Mouse (Mus musculus) MEL (cell line): ENCODE data around the gene Parp16. TPM values are rescaled to one million over a fixed set of nuclear protein-coding genes. Genes with fewer than 3 reads are reported as not detected.
A peak's percentile ranks its signal among the peaks of the same experiment; 100 is the strongest.
"Not testable (repeated sequence)": the region's sequence is repeated elsewhere in the genome, so short reads cannot be mapped to it uniquely, and the experiment has no call there.

Experiments
- DNase-seq: peaks from one replicate; pipeline ENCODE4 v3.0.0; 2011; ENCODE audit warnings: low read depth, low spot score
- H3K27ac ChIP-seq: 2 replicates; pipeline ENCODE4 v1.5.1; 2012; ENCODE audit warnings: low read depth, mild to moderate bottlenecking, control low read depth, low read length, moderate library complexity; ENCODE audit not compliant: control insufficient read depth
- H3K27me3 ChIP-seq, 2 experiments: fragments of 150-350 bp in 1 of 2; sonication (generic) in 1 of 2; 2 replicates each; pipeline ENCODE4 v1.6.1; 2012; ENCODE audit warnings: low read length in 2 of 2, mild to moderate bottlenecking in 2 of 2, improper control_type of control experiment in 1 of 2, moderate library complexity in 1 of 2; ENCODE audit not compliant: insufficient read depth in 2 of 2, control insufficient read depth in 1 of 2
- H3K36me3 ChIP-seq, 2 experiments: 2 replicates each; pipeline ENCODE4 v1.6.1; 2012 to 2014; ENCODE audit warnings: low read length in 2 of 2, improper control_type of control experiment in 1 of 2, inconsistent platforms in 1 of 2, mild to moderate bottlenecking in 1 of 2; ENCODE audit not compliant: insufficient read depth in 2 of 2, control insufficient read depth in 1 of 2
- H3K4me1 ChIP-seq, 2 experiments: fragments of 150-350 bp in 1 of 2; sonication (generic) in 1 of 2; 2 replicates each; pipeline ENCODE4 v1.6.1; 2012; ENCODE audit warnings: low read length in 2 of 2, improper control_type of control experiment in 1 of 2, mild to moderate bottlenecking in 1 of 2; ENCODE audit not compliant: insufficient read depth in 2 of 2, control insufficient read depth in 1 of 2
- H3K4me3 ChIP-seq, 2 experiments: fragments of 150-350 bp in 1 of 2; sonication (generic) in 1 of 2; 2 replicates each; pipeline ENCODE4 v1.5.1; 2012; ENCODE audit warnings: low read depth in 2 of 2, low read length in 2 of 2, mild to moderate bottlenecking in 2 of 2, moderate library complexity in 2 of 2, control low read depth in 1 of 2, improper control_type of control experiment in 1 of 2; ENCODE audit not compliant: control insufficient read depth in 1 of 2, insufficient read depth in 1 of 2
- H3K79me2 ChIP-seq: 2 replicates; pipeline ENCODE4 v1.6.1; 2012; ENCODE audit warnings: mild to moderate bottlenecking, low read length, moderate library complexity; ENCODE audit not compliant: control insufficient read depth, poor library complexity, insufficient read depth
- H3K9ac ChIP-seq: 2 replicates; pipeline ENCODE4 v1.6.1; 2012; ENCODE audit warnings: low read depth, mild to moderate bottlenecking, control low read depth, low read length, moderate library complexity; ENCODE audit not compliant: control insufficient read depth, poor library complexity, severe bottlenecking
- H3K9me3 ChIP-seq: fragments of 150-350 bp; sonication (generic); replicated peaks from 2 replicates; pipeline ENCODE4 v1.6.1; 2012; ENCODE audit warnings: mild to moderate bottlenecking, low read length, improper control_type of control experiment, moderate library complexity; ENCODE audit not compliant: insufficient read depth
- CHD1 ChIP-seq: IDR thresholded peaks from 2 replicates; pipeline ENCODE4 v1.6.1; 2012; ENCODE audit warnings: low read depth, mild to moderate bottlenecking, inconsistent platforms, low read length, improper control_type of control experiment
- CHD2 ChIP-seq: IDR thresholded peaks from 2 replicates; pipeline ENCODE4 v1.6.1; 2011; ENCODE audit warnings: low read length, improper control_type of control experiment
- CTCF ChIP-seq, 3 experiments: IDR thresholded peaks in 2 of 3; conservative IDR thresholded peaks in 1 of 3; 2 replicates each; pipeline ENCODE4 v1.5.1; 2011 to 2012; ENCODE audit warnings: low read length in 3 of 3, low read depth in 2 of 3, mild to moderate bottlenecking in 2 of 3, improper control_type of control experiment in 1 of 3, inconsistent platforms in 1 of 3, mixed read lengths in 1 of 3, moderate library complexity in 1 of 3; ENCODE audit not compliant: control insufficient read depth in 1 of 3, insufficient read depth in 1 of 3, poor library complexity in 1 of 3, severe bottlenecking in 1 of 3
- EP300 ChIP-seq, 2 experiments: IDR thresholded peaks; 2 replicates each; pipeline ENCODE4 v1.6.1; 2011; ENCODE audit warnings: improper control_type of control experiment in 2 of 2, low read length in 2 of 2, low read depth in 1 of 2, mild to moderate bottlenecking in 1 of 2
- GABPA ChIP-seq: IDR thresholded peaks from 2 replicates; pipeline ENCODE4 v1.6.1; 2012; ENCODE audit warnings: low read depth, mild to moderate bottlenecking, inconsistent platforms, low read length, improper control_type of control experiment, moderate library complexity
- GATA1 ChIP-seq: IDR thresholded peaks from 2 replicates; pipeline ENCODE4 v1.6.1; 2011; ENCODE audit warnings: low read depth, low read length, improper control_type of control experiment
- MAX ChIP-seq: IDR thresholded peaks from 2 replicates; pipeline ENCODE4 v1.6.1; 2011; ENCODE audit warnings: low read length, improper control_type of control experiment
- MAZ ChIP-seq: IDR thresholded peaks from 2 replicates; pipeline ENCODE4 v1.6.1; 2012; ENCODE audit warnings: low read depth, mild to moderate bottlenecking, inconsistent platforms, low read length, improper control_type of control experiment
- MEF2A ChIP-seq: IDR thresholded peaks from 2 replicates; pipeline ENCODE4 v1.6.1; 2014; ENCODE audit warnings: low read depth, mild to moderate bottlenecking, inconsistent platforms, low read length, improper control_type of control experiment; ENCODE audit not compliant: poor library complexity, insufficient replicate concordance, severe bottlenecking; ENCODE audit errors: extremely low read depth
- MXI1 ChIP-seq: IDR thresholded peaks from 2 replicates; pipeline ENCODE4 v1.6.1; 2011; ENCODE audit warnings: mild to moderate bottlenecking, low read depth, low read length, improper control_type of control experiment
- MYB ChIP-seq: IDR thresholded peaks from 2 replicates; pipeline ENCODE4 v1.6.1; 2011; ENCODE audit warnings: mild to moderate bottlenecking, low read depth, low read length, improper control_type of control experiment
- MYC ChIP-seq: IDR thresholded peaks from 2 replicates; pipeline ENCODE4 v1.6.1; 2011; ENCODE audit warnings: low read depth, mild to moderate bottlenecking, low read length, improper control_type of control experiment, moderate library complexity
- POLR2AphosphoS2 ChIP-seq: IDR thresholded peaks from 2 replicates; pipeline ENCODE4 v1.6.1; 2011; ENCODE audit warnings: low read length, improper control_type of control experiment
- TAL1 ChIP-seq: IDR thresholded peaks from 2 replicates; pipeline ENCODE4 v1.6.1; 2012; ENCODE audit warnings: mild to moderate bottlenecking, inconsistent platforms, low read length, moderate library complexity, mixed read lengths
- USF2 ChIP-seq, 2 experiments: IDR thresholded peaks; 2 replicates each; pipeline ENCODE4 v1.6.1; 2011 to 2012; ENCODE audit warnings: improper control_type of control experiment in 2 of 2, low read length in 2 of 2, borderline replicate concordance in 1 of 2, inconsistent platforms in 1 of 2, low read depth in 1 of 2, mild to moderate bottlenecking in 1 of 2; ENCODE audit not compliant: insufficient read depth in 1 of 2
- ZKSCAN1 ChIP-seq: IDR thresholded peaks from 2 replicates; pipeline ENCODE4 v1.6.1; 2012; ENCODE audit warnings: low read depth, mild to moderate bottlenecking, inconsistent platforms, low read length, improper control_type of control experiment, moderate library complexity
- polyA plus RNA-seq, 2 experiments: library from polyadenylated mRNA; stranded (reverse) in 1 of 2; unstranded in 1 of 2; fragments of >175 nt in 1 of 2; fragments of >200 nt in 1 of 2; gene quantifications; 2 replicates each; pipeline versions ENCODE4 v1.2.1 to v1.2.4; 2012; ENCODE audit warnings: low replicate concordance in 2 of 2, low read depth in 1 of 2; ENCODE audit not compliant: insufficient read length in 2 of 2, insufficient read depth in 1 of 2, missing spikeins in 1 of 2
- total RNA-seq: library from RNA; depleted of rRNA; stranded (reverse); fragments of 300-350 nt; gene quantifications from 2 replicates; pipeline ENCODE4 v1.2.3, GENCODE M21; 2012

The Parp16 gene
- total and polyA plus RNA-seq, 3 experiments, result 1.3 to 5.1 TPM; not detected in 1

DNA sequence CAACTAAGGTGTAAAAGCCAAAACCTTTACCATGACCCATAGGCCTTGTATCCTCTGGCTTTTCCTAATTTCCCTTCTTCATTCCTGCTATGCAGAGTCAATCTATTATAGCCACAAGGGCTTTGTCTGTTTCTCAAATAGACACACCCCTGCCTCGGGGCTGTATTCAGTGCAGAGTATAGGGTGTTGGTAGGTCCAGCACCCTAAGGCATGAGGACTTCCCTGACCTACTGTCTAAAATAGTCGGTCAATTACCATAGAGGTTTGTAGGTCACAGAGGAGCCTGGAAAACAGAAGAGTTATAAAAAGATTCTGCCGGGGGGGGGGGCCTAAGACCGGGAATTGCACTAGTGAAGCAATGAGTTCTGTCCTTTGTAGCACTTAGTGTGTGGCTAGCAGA is 78.7 kb downstream of the Parp16 start:
- no peaks in the 10 kb centered on the region for H3K36me3 ChIP-seq
- no peak overlapping the region for H3K27ac ChIP-seq
- no peak overlapping the region for H3K4me3 ChIP-seq
- H3K9ac ChIP-seq, result no peak overlapping the region
- H3K9me3 ChIP-seq, result no peaks in the 10 kb centered on the region
- H3K4me1 ChIP-seq, result no peaks in the 10 kb centered on the region
- DNase-seq, result no peak
- TF ChIP-seq MAZ (no peak), MYB (no peak), EP300 (IDR thresholded peaks at IDR 0.05; ENCODE audit: low read depth in 1 of 2, low read length in 2 of 2) (no peak), TAL1 (no peak), MXI1 (no peak), ZKSCAN1 (no peak), MAX (no peak), MYC (no peak), CHD2 (no peak), MEF2A (no peak), GABPA (no peak)
- H3K79me2 ChIP-seq, result no peaks in the 10 kb centered on the region
- H3K27me3 ChIP-seq, result no peaks in the 10 kb centered on the region; a peak in 1 of 4 replicates

DNA sequence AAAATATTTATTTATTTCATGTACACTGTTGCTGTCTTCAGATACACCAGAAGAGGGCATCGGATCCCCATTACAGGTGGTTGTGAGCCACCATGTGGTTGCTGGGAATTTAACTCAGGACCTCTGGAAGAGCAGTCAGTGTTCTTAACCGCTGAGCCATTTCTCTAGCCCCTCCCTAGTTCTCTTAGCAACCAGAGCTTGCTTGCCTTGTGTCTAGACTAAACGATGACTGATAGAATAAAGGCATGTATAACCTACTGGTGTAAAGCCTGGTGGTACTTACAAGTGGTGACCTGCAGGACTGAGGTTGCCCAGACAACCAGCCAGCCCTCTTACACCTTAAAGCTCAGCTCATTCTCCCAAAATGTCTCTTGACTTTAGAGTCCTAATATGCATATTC is 79.7 kb downstream of the Parp16 start:
- not testable (repeated sequence) for H3K4me3 ChIP-seq, H3K27me3 ChIP-seq, H3K9ac ChIP-seq, H3K27ac ChIP-seq, H3K79me2 ChIP-seq, H3K9me3 ChIP-seq, H3K36me3 ChIP-seq, DNase-seq, H3K4me1 ChIP-seq
- peak in 1 of 3 experiments; percentile 19; a peak in 1 of 6 replicates for TF ChIP-seq CTCF (IDR thresholded peaks at IDR 0.05 in 2 of 3, conservative IDR thresholded peaks at IDR 0.05 in 1 of 3; ENCODE audit: control insufficient read depth in 1 of 3, insufficient read depth in 1 of 3, low read depth in 2 of 3, low read length in 3 of 3, poor library complexity in 1 of 3, severe bottlenecking in 1 of 3)

DNA sequence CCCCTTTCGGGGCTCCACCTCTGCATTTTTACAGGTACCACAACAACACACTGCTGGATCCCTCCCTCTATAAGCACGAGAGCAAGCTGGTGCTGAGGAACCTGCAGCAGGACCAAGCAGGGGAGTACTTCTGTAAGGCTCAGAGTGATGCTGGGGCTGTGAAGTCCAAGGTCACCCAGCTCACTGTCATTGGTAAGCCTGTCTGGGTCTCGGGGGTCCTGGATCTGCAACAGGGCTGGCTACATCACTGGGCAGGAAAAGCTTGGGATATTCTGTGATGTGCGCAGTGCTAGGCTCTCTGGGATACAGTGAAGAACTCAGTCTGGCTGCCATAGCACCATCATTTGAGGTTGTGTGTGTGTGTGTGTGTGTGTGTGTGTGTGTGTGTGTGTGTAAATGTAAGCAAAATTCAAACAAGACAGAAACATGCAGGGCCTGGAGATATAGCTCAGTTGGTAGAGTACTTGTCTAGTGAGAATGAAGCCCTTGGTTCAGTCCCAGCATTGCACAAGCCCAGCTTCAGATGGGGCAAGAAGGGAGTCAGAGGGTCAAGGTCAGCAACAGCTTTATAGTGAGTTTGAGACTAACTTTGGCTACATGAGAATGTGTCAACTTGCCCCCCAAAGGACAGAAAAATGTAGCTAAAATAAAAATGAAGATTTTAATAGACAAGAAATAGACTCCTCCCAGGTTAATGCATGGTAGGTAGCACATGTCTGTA is 80.8 kb downstream of the Parp16 start:
- Histone ChIP-seq H3K79me2 (no peaks in the 10 kb centered on the region), H3K27me3 (no peaks in the 10 kb centered on the region; a peak in 2 of 4 replicates), H3K27ac (no peak overlapping the region), H3K36me3 (no peaks in the 10 kb centered on the region), H3K4me3 (no peak overlapping the region), H3K9ac (no peak overlapping the region), H3K9me3 (no peaks in the 10 kb centered on the region), H3K4me1 (no peaks in the 10 kb centered on the region)
- TF ChIP-seq CHD1, result no peak
- TF ChIP-seq POLR2AphosphoS2, result no peak
- TF ChIP-seq GATA1, result no peak
- TF ChIP-seq USF2 (IDR thresholded peaks at IDR 0.05; ENCODE audit: borderline replicate concordance in 1 of 2, insufficient read depth in 1 of 2, low read depth in 1 of 2, low read length in 2 of 2), result no peak
- no peak for DNase-seq
